Mouse (Mus musculus): ENCODE data around the gene Slc30a3. TPM values are rescaled to one million over a fixed set of nuclear protein-coding genes. Genes with fewer than 3 reads are reported as not detected.

The Slc30a3 gene
- polyA plus RNA-seq, 1 experiment from 2014 or later, result 18.0 TPM

- peaks cover 29% of the 10 kb centered on the region for H3K4me1 ChIP-seq (ENCODE audit: control insufficient read depth, insufficient read depth, low read length)
- H3K4me3 ChIP-seq (ENCODE audit: low read depth, low read length), result peak overlapping the region; percentile 26
- H3K9ac ChIP-seq (ENCODE audit: low read depth, low read length), result 0 out of 2 replicates have a peak overlapping the region, but pooled peaks have one; percentile 6
- H3K4me2 ChIP-seq (ENCODE audit: low read length), result peak overlapping the region; percentile 60
- H3K27ac ChIP-seq (ENCODE audit: low read length), result no peak overlapping the region
- under 1% methylated on average over 59 of the region's 59 CpGs for WGBS
- no peaks in the 10 kb centered on the region for H3K9me3 ChIP-seq (replicated peaks; ENCODE audit: control insufficient read depth, low read length, poor library complexity, severe bottlenecking)
- ATAC-seq, result no peak
- H3K27me3 ChIP-seq (ENCODE audit: control insufficient read depth, insufficient read depth, low read depth, low read length), result peaks cover 59% of the 10 kb centered on the region
- H3K36me3 ChIP-seq (ENCODE audit: control insufficient read depth, insufficient read depth, low read length), result no peaks in the 10 kb centered on the region
These were observed 13.0 kb downstream of the Slc30a3 start for GRCm38 (mm10) chr5:31094799-31095691.

- ATAC-seq, result no peak
- peak overlapping the region; percentile 26; the same call in 1 of the 2 replicates for H3K4me3 ChIP-seq (ENCODE audit: low read depth, low read length)
- WGBS, result 2% methylated on average over 29 of the region's 29 CpGs
These were observed 13.8 kb downstream of the Slc30a3 start for GRCm38 (mm10) chr5:31094100-31094798.

GRCm38 (mm10) chr5:31093151-31094041, 14.6 kb downstream of the Slc30a3 start:
- H3K4me3 ChIP-seq (ENCODE audit: low read depth, low read length), result peak overlapping the region; percentile 43
- H3K9ac ChIP-seq (ENCODE audit: low read depth, low read length), result peak overlapping the region; percentile 70
- peaks cover 61% of the 10 kb centered on the region for H3K27me3 ChIP-seq (ENCODE audit: control insufficient read depth, insufficient read depth, low read depth, low read length)
- under 1% methylated on average over 54 of the region's 54 CpGs for WGBS
- no peaks in the 10 kb centered on the region for H3K36me3 ChIP-seq (ENCODE audit: control insufficient read depth, insufficient read depth, low read length)
- no peaks in the 10 kb centered on the region for H3K9me3 ChIP-seq (replicated peaks; ENCODE audit: control insufficient read depth, low read length, poor library complexity, severe bottlenecking)
- ATAC-seq, result peak; percentile 50; the same call in 1 of the 2 replicates
- peak overlapping the region; percentile 60 for H3K4me2 ChIP-seq (ENCODE audit: low read length)
- H3K27ac ChIP-seq (ENCODE audit: low read length), result no peak overlapping the region
- peaks cover 29% of the 10 kb centered on the region for H3K4me1 ChIP-seq (ENCODE audit: control insufficient read depth, insufficient read depth, low read length)

More at GRCm38 (mm10) chr5:31094100-31094798, 13.8 kb downstream of the Slc30a3 start:
- Histone ChIP-seq H3K27ac (ENCODE audit: low read length) (no peak overlapping the region), H3K4me2 (ENCODE audit: low read length) (peak overlapping the region; percentile 60), H3K4me1 (ENCODE audit: control insufficient read depth, insufficient read depth, low read length) (peaks cover 29% of the 10 kb centered on the region), H3K9me3 (replicated peaks; ENCODE audit: control insufficient read depth, low read length, poor library complexity, severe bottlenecking) (no peaks in the 10 kb centered on the region), H3K27me3 (ENCODE audit: control insufficient read depth, insufficient read depth, low read depth, low read length) (peaks cover 61% of the 10 kb centered on the region), H3K36me3 (ENCODE audit: control insufficient read depth, insufficient read depth, low read length) (no peaks in the 10 kb centered on the region), H3K9ac (ENCODE audit: low read depth, low read length) (no peak overlapping the region)

- ATAC-seq, result no peak
- peaks cover 58% of the 10 kb centered on the region for H3K27me3 ChIP-seq (ENCODE audit: control insufficient read depth, insufficient read depth, low read depth, low read length)
- peaks cover 29% of the 10 kb centered on the region for H3K4me1 ChIP-seq (ENCODE audit: control insufficient read depth, insufficient read depth, low read length)
These were observed 15.6 kb downstream of the Slc30a3 start for GRCm38 (mm10) chr5:31092231-31092975.

GRCm38 (mm10) chr5:31087131-31087530, 20.9 kb downstream of the Slc30a3 start:
- 78% methylated on average over 2 of the region's 2 CpGs for WGBS
- Histone ChIP-seq H3K4me2 (ENCODE audit: low read length) (no peak overlapping the region), H3K9ac (ENCODE audit: low read depth, low read length) (no peak overlapping the region), H3K36me3 (ENCODE audit: control insufficient read depth, insufficient read depth, low read length) (no peaks in the 10 kb centered on the region), H3K9me3 (replicated peaks; ENCODE audit: control insufficient read depth, low read length, poor library complexity, severe bottlenecking) (no peaks in the 10 kb centered on the region), H3K4me3 (ENCODE audit: low read depth, low read length) (no peak overlapping the region), H3K27me3 (ENCODE audit: control insufficient read depth, insufficient read depth, low read depth, low read length) (peaks cover 21% of the 10 kb centered on the region), H3K27ac (ENCODE audit: low read length) (no peak overlapping the region), H3K4me1 (ENCODE audit: control insufficient read depth, insufficient read depth, low read length) (peaks cover 2% of the 10 kb centered on the region)
- ATAC-seq, result no peak

More at GRCm38 (mm10) chr5:31092231-31092975, 15.6 kb downstream of the Slc30a3 start:
- no peak overlapping the region for H3K27ac ChIP-seq (ENCODE audit: low read length)
- H3K36me3 ChIP-seq (ENCODE audit: control insufficient read depth, insufficient read depth, low read length), result no peaks in the 10 kb centered on the region
- H3K4me3 ChIP-seq (ENCODE audit: low read depth, low read length), result peak overlapping the region; percentile 43
- no peaks in the 10 kb centered on the region for H3K9me3 ChIP-seq (replicated peaks; ENCODE audit: control insufficient read depth, low read length, poor library complexity, severe bottlenecking)
- H3K4me2 ChIP-seq (ENCODE audit: low read length), result peak overlapping the region; percentile 60
- H3K9ac ChIP-seq (ENCODE audit: low read depth, low read length), result peak overlapping the region; percentile 70
- WGBS, result 2% methylated on average over 51 of the region's 53 CpGs

- Histone ChIP-seq H3K9ac (ENCODE audit: low read depth, low read length) (0 out of 2 replicates have a peak overlapping the region, but pooled peaks have one; percentile 10), H3K4me3 (ENCODE audit: low read depth, low read length) (no peak overlapping the region), H3K4me2 (ENCODE audit: low read length) (no peak overlapping the region), H3K27me3 (ENCODE audit: control insufficient read depth, insufficient read depth, low read depth, low read length) (peaks cover 17% of the 10 kb centered on the region), H3K4me1 (ENCODE audit: control insufficient read depth, insufficient read depth, low read length) (peaks cover 2% of the 10 kb centered on the region), H3K27ac (ENCODE audit: low read length) (no peak overlapping the region), H3K36me3 (ENCODE audit: control insufficient read depth, insufficient read depth, low read length) (no peaks in the 10 kb centered on the region), H3K9me3 (replicated peaks; ENCODE audit: control insufficient read depth, low read length, poor library complexity, severe bottlenecking) (no peaks in the 10 kb centered on the region)
- 19% methylated on average over 7 of the region's 7 CpGs for WGBS
- no peak for ATAC-seq
These were observed 21.4 kb downstream of the Slc30a3 start for GRCm38 (mm10) chr5:31086606-31087005.

- H3K4me2 ChIP-seq (ENCODE audit: low read length), result no peak overlapping the region
- 6% methylated on average over 7 of the region's 8 CpGs for WGBS
- H3K4me3 ChIP-seq (ENCODE audit: low read depth, low read length), result no peak overlapping the region
- peaks cover 2% of the 10 kb centered on the region for H3K4me1 ChIP-seq (ENCODE audit: control insufficient read depth, insufficient read depth, low read length)
- H3K27ac ChIP-seq (ENCODE audit: low read length), result no peak overlapping the region
- no peak overlapping the region for H3K9ac ChIP-seq (ENCODE audit: low read depth, low read length)
- H3K27me3 ChIP-seq (ENCODE audit: control insufficient read depth, insufficient read depth, low read depth, low read length), result no peaks in the 10 kb centered on the region; the same call in 1 of the 2 replicates
- no peaks in the 10 kb centered on the region for H3K9me3 ChIP-seq (replicated peaks; ENCODE audit: control insufficient read depth, low read length, poor library complexity, severe bottlenecking)
- H3K36me3 ChIP-seq (ENCODE audit: control insufficient read depth, insufficient read depth, low read length), result no peaks in the 10 kb centered on the region
- ATAC-seq, result peak; percentile 37; the same call in 1 of the 2 replicates
These were observed 24.1 kb downstream of the Slc30a3 start for GRCm38 (mm10) chr5:31083949-31084348.

Measured in midbrain, embryonic 16.5 days (tissue).